Mouse (Mus musculus) spleen, adult 2 months (tissue): ENCODE data around the gene Gse1. TPM values are rescaled to one million over a fixed set of nuclear protein-coding genes. Genes with fewer than 3 reads are reported as not detected.
A peak's percentile ranks its signal among the peaks of the same experiment; 100 is the strongest.

Experiments used
- DNase-seq, 2 experiments: peaks; one replicate each; pipeline versions ENCODE4 v3.0.0 to v3.0.0-alpha.2; 2012 to 2021; ENCODE audit warnings: low spot score in 2 of 2, low read depth in 1 of 2
- H3K27ac ChIP-seq: fragments of 200-500 bp; 2 replicates; pipeline ENCODE4 v1.5.1; 2012; ENCODE audit warnings: low read length, inconsistent platforms; ENCODE audit not compliant: insufficient read depth
- H3K27me3 ChIP-seq: fragments of 200-500 bp; 2 replicates; pipeline ENCODE4 v1.6.1; 2012; ENCODE audit warnings: mild to moderate bottlenecking, moderate library complexity, low read length, inconsistent platforms; ENCODE audit not compliant: control insufficient read depth, insufficient read depth
- H3K36me3 ChIP-seq: fragments of 200-500 bp; 2 replicates; pipeline ENCODE4 v1.6.1; 2012; ENCODE audit warnings: mild to moderate bottlenecking, low read length, inconsistent platforms; ENCODE audit not compliant: control insufficient read depth, insufficient read depth
- H3K4me1 ChIP-seq: fragments of 200-500 bp; 2 replicates; pipeline ENCODE4 v1.6.1; 2011; ENCODE audit warnings: inconsistent platforms; ENCODE audit not compliant: control insufficient read depth, insufficient read depth, insufficient read length
- H3K4me3 ChIP-seq: fragments of 200-500 bp; 2 replicates; pipeline ENCODE4 v1.5.1; 2011; ENCODE audit warnings: mild to moderate bottlenecking, inconsistent platforms; ENCODE audit not compliant: insufficient read depth, insufficient read length; ENCODE audit errors: extremely low read depth
- CTCF ChIP-seq: fragments of 200-500 bp; IDR thresholded peaks from 2 replicates; pipeline ENCODE4 v1.5.1; 2011; ENCODE audit warnings: mild to moderate bottlenecking, inconsistent platforms; ENCODE audit not compliant: insufficient read depth, insufficient read length, insufficient replicate concordance; ENCODE audit errors: extremely low read depth
- POLR2A ChIP-seq: fragments of 200-500 bp; IDR thresholded peaks from 2 replicates; pipeline ENCODE4 v1.6.1; 2011; ENCODE audit warnings: low read depth, low read length, inconsistent platforms
- WGBS: fragments of 180-500 bp; shearing (Covaris S2); methylation state at CpG from one replicate; pipeline ENCODE4 v1.1.7; 2018; 5-methylcytosine and 5-hydroxymethylcytosine counted together
- polyA plus RNA-seq: library from polyadenylated mRNA; depleted of rRNA; stranded (reverse); fragments of >200 nt; gene quantifications from 2 replicates; pipeline ENCODE4 v1.2.3, GENCODE M21; 2012

The Gse1 gene
- polyA plus RNA-seq, 1 experiment = 39.2 TPM

GRCm38 (mm10) chr8:120534504-120535368 is 306.5 kb downstream of the Gse1 start:
- DNase-seq = peak in 1 of 2 experiments; percentile 73
- no peaks in the 10 kb centered on the region for H3K36me3 ChIP-seq
- peaks cover 10% of the 10 kb centered on the region for H3K27me3 ChIP-seq
- H3K4me1 ChIP-seq = peaks cover 53% of the 10 kb centered on the region
- TF ChIP-seq POLR2A = no peak
- TF ChIP-seq CTCF = peak; percentile 96; the same call in 1 of the 2 replicates
- no peak overlapping the region for H3K27ac ChIP-seq
- no peak overlapping the region for H3K4me3 ChIP-seq
- WGBS = 31% methylated on average over 14 of the region's 14 CpGs

GRCm38 (mm10) chr8:120535452-120536305 is 307.4 kb downstream of the Gse1 start:
- peak overlapping the region; percentile 78 for H3K4me3 ChIP-seq
- WGBS = 2% methylated on average over 79 of the region's 79 CpGs
- peaks cover 10% of the 10 kb centered on the region for H3K27me3 ChIP-seq
- H3K36me3 ChIP-seq = no peaks in the 10 kb centered on the region
- no peak for DNase-seq
- H3K27ac ChIP-seq = no peak overlapping the region
- peaks cover 61% of the 10 kb centered on the region for H3K4me1 ChIP-seq
- TF ChIP-seq POLR2A = no peak
- TF ChIP-seq CTCF = no peak

GRCm38 (mm10) chr8:120536306-120537206 is 308.3 kb downstream of the Gse1 start:
- DNase-seq = no peak
- H3K27ac ChIP-seq = peak overlapping the region; percentile 87
- no peaks in the 10 kb centered on the region for H3K36me3 ChIP-seq
- TF ChIP-seq CTCF = no peak
- no peak for TF ChIP-seq POLR2A
- H3K4me3 ChIP-seq = peak overlapping the region; percentile 78
- under 1% methylated on average over 61 of the region's 61 CpGs for WGBS
- H3K27me3 ChIP-seq = peaks cover 10% of the 10 kb centered on the region
- H3K4me1 ChIP-seq = peaks cover 58% of the 10 kb centered on the region

- Histone ChIP-seq H3K4me1 (peaks cover 55% of the 10 kb centered on the region), H3K27me3 (peaks cover 10% of the 10 kb centered on the region), H3K27ac (peak overlapping the region; percentile 87), H3K4me3 (peak overlapping the region; percentile 78), H3K36me3 (no peaks in the 10 kb centered on the region)
- TF ChIP-seq POLR2A = no peak
- TF ChIP-seq CTCF = no peak
- peak; percentile 54 to 83 for DNase-seq
- under 1% methylated on average over 73 of the region's 79 CpGs for WGBS
Measured at GRCm38 (mm10) chr8:120537207-120537817, 309.1 kb downstream of the Gse1 start.

- peaks cover 10% of the 10 kb centered on the region for H3K27me3 ChIP-seq
- H3K4me1 ChIP-seq = peaks cover 57% of the 10 kb centered on the region
- WGBS = 2% methylated on average over 44 of the region's 46 CpGs
- peak overlapping the region; percentile 80 for H3K27ac ChIP-seq
- H3K4me3 ChIP-seq = peak overlapping the region; percentile 78
- H3K36me3 ChIP-seq = no peaks in the 10 kb centered on the region
- TF ChIP-seq CTCF = no peak
- TF ChIP-seq POLR2A = no peak
- no peak for DNase-seq
Measured at GRCm38 (mm10) chr8:120537818-120538396, 309.7 kb downstream of the Gse1 start.
